Mouse (Mus musculus) stomach, embryonic 14.5 days (tissue): ENCODE measurements around the gene Nlgn3. TPM values are rescaled to one million over a fixed set of nuclear protein-coding genes. Genes with fewer than 3 reads are reported as not detected.

ENCODE experiments used
- ATAC-seq: fragments of 200-750 bp; cut with Nextera tagmentation; 2 replicates; pipeline ENCODE4 v1.8.0; 2017; ENCODE audit warnings: low read depth, moderate TSS enrichment; ENCODE audit not compliant: insufficient number of reproducible peaks, insufficient read depth, low FRiP score
- H3K27ac ChIP-seq: fragments of 300-500 bp; sonication (generic); 2 replicates; pipeline ENCODE4 v1.5.1; 2014; ENCODE audit warnings: mild to moderate bottlenecking, low read length, moderate library complexity, mixed read lengths
- H3K27me3 ChIP-seq: fragments of 300-500 bp; sonication (generic); 2 replicates; pipeline ENCODE4 v1.6.1; 2014; ENCODE audit warnings: low read length, control low read depth, mixed read lengths; ENCODE audit not compliant: control insufficient read depth, insufficient read depth
- H3K36me3 ChIP-seq: fragments of 300-500 bp; sonication (generic); 2 replicates; pipeline ENCODE4 v1.6.1; 2014; ENCODE audit warnings: mild to moderate bottlenecking, control low read depth, low read length, moderate library complexity, mixed read lengths; ENCODE audit not compliant: control insufficient read depth, insufficient read depth
- H3K4me1 ChIP-seq: fragments of 300-500 bp; sonication (generic); 2 replicates; pipeline ENCODE4 v1.6.1; 2014; ENCODE audit warnings: low read length, control low read depth, mixed read lengths; ENCODE audit not compliant: control insufficient read depth, insufficient read depth
- H3K4me2 ChIP-seq: fragments of 300-500 bp; sonication (generic); replicated peaks from 2 replicates; pipeline ENCODE4 v1.6.1; 2014; ENCODE audit warnings: low read depth, low read length, control low read depth
- H3K4me3 ChIP-seq: fragments of 300-500 bp; sonication (generic); 2 replicates; pipeline ENCODE4 v1.5.1; 2014; ENCODE audit warnings: low read depth, low read length, control low read depth
- H3K9ac ChIP-seq: fragments of 300-500 bp; sonication (generic); replicated peaks from 2 replicates; pipeline ENCODE4 v1.6.1; 2014; ENCODE audit warnings: low read depth, mild to moderate bottlenecking, control low read depth, low read length, moderate library complexity, mixed read lengths
- H3K9me3 ChIP-seq: fragments of 300-500 bp; sonication (generic); 2 replicates; pipeline ENCODE4 v1.6.1; 2016; ENCODE audit warnings: low read depth, low read length, control low read depth; ENCODE audit not compliant: control insufficient read depth
- WGBS: fragments of 180-500 bp; shearing (Covaris S2); extraction: QIAGEN DNeasy Blood & Tissue Kit; methylation state at CpG from one replicate; pipeline ENCODE4 v1.1.7; 2014; 5-methylcytosine and 5-hydroxymethylcytosine counted together
- polyA plus RNA-seq: library from polyadenylated mRNA; unstranded; fragments of >200 nt; fragmentation: Nextera tagmentation; extraction: Ambion mirVana; gene quantifications from 2 replicates; pipeline ENCODE4 v1.2.1, GENCODE M21; 2014

The Nlgn3 gene
- polyA plus RNA-seq, 1 experiment from 2014 or later: 10.5 TPM

DNA sequence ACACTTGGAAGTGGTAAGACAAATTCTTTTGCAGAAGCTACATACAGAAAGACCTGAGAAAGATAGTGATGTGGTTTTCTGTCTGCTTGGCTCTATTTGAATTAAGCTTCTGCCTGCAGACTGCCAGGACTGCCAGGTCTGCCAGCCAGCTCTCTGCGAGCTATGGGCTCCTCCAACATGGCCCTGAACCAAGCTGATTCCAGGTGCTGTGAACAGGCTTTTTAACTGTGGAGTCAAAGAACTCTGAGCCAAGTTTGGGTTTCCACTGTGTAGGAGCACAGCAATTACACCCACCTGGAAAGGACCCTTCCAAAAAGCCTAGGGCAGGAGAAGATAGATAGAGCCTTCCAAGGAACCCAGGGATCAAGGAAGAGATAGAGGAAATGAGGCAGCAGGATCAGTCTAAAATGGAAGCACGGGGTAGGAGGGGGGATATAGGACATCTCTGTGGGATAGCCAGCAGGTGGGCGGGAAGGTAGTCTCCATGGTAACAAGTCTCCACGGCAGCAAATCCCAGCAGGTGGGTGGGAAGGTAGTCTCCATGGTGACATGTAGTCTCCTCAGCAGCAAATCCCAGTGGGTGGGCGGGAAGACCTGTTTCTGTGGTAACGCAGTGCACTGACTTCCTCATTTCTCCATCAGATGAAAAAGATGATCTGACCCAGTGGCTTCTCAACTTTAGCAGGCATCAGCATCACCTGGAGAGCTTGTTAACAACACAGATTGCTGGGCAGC lies 14.8 kb downstream of the Nlgn3 start:
- H3K27ac ChIP-seq: no peak overlapping the region
- no peak overlapping the region for H3K4me2 ChIP-seq
- 56% methylated on average over 6 of the region's 6 CpGs for WGBS
- no peak overlapping the region for H3K9ac ChIP-seq
- H3K4me1 ChIP-seq: no peaks in the 10 kb centered on the region
- H3K4me3 ChIP-seq: no peak overlapping the region
- H3K27me3 ChIP-seq: no peaks in the 10 kb centered on the region
- H3K36me3 ChIP-seq: no peaks in the 10 kb centered on the region
- ATAC-seq: no peak
- H3K9me3 ChIP-seq: no peaks in the 10 kb centered on the region

DNA sequence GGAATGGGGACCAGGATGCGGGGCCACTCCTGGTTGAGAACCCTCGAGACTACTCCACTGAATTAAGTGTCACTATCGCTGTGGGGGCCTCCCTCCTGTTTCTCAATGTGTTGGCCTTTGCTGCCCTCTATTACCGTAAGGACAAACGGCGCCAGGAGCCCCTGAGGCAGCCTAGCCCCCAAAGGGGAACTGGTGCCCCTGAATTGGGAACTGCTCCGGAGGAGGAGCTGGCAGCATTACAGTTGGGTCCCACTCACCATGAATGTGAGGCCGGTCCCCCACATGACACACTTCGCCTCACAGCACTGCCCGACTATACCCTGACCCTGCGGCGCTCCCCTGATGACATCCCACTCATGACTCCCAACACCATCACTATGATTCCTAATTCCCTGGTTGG lies 20.8 kb downstream of the Nlgn3 start:
- Histone ChIP-seq H3K4me1 (no peaks in the 10 kb centered on the region), H3K27ac (no peak overlapping the region), H3K4me3 (no peak overlapping the region), H3K36me3 (no peaks in the 10 kb centered on the region), H3K4me2 (no peak overlapping the region), H3K9me3 (no peaks in the 10 kb centered on the region), H3K27me3 (no peaks in the 10 kb centered on the region), H3K9ac (no peak overlapping the region)
- no peak for ATAC-seq
- WGBS: 94% methylated on average over 12 of the region's 12 CpGs

DNA sequence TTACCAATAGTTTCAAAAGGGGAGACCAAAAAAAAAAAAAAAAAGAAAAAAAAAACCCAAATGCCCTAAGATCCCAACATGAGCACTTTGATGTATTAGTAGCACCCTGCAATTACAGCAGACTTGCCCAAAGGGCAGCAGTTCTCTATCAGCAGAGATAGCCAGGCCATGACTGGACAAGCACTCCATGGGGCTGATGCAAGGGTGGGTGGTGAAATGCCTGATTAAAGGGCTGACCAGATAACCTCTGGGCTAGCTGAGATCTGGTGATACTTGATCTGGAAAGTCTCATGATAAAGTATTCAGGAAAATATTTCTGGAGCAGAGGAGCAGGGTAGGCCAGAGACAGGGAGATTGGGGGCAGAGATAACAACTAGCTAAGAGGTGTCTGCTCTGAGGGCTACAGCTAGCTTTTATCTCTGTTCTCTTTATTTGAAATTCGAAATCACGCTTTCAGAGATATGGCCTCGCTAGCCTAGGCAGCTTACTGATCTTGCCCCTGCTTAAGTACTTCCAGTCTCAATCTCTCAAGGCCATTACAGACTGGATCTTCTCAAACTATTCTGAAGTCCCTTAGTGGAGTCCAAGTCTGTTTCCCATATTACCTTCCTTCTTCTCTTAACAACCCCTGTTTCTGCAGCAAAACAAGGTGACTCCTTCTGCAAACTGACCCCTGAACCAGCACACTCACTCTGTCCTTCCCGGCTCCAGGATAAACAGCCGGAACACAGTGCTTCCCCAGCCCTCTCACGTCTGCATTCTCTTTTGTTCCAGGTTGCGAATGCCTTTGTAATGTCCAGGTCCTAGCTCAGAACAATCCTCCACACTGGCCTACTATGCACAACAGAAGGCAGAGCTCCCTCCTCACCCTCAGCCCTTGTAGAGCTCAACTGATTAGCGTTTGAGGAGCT lies 27.3 kb downstream of the Nlgn3 start:
- H3K27ac ChIP-seq: no peak overlapping the region
- H3K4me3 ChIP-seq: no peak overlapping the region
- H3K36me3 ChIP-seq: no peaks in the 10 kb centered on the region
- no peaks in the 10 kb centered on the region for H3K9me3 ChIP-seq
- 52% methylated on average over 8 of the region's 8 CpGs for WGBS
- H3K4me2 ChIP-seq: no peak overlapping the region
- no peak overlapping the region for H3K9ac ChIP-seq
- ATAC-seq: no peak
- H3K4me1 ChIP-seq: no peaks in the 10 kb centered on the region
- no peaks in the 10 kb centered on the region for H3K27me3 ChIP-seq

DNA sequence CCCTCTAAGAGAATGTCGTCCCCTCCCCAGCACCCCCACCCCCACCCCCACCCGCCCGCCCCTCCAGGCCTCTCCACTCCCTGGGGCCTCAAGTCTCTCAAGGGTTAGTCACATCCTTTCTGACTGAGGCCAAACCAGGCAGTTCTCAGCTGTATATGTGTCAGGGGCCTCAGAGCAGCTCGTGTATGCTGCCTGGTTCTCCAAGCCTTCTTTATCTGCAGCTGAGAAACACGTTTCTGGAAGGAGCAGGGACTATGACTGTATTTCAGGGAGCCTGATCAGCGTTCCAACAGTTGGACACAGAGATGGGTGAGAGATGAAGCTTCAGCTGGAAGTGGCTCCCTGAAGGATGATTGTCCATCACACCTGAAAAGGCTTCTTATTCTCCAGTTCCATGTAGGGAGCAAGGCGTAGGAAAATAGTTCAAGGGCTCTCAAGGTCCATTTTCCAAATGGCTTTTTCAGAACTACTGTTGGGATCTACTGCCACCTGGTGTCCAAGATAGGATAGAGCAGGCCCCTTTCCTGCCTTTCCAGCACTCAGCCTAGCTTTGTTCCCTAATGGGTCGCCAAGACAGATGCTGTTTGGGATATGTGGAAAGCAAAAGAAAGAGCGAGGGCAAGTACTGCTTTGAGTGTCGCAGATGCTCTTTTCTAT lies 30.5 kb downstream of the Nlgn3 start:
- ATAC-seq: no peak
- no peak overlapping the region for H3K4me2 ChIP-seq
- no peaks in the 10 kb centered on the region for H3K36me3 ChIP-seq
- H3K4me1 ChIP-seq: no peaks in the 10 kb centered on the region
- WGBS: 25% methylated on average over 10 of the region's 10 CpGs
- no peak overlapping the region for H3K4me3 ChIP-seq
- no peak overlapping the region for H3K27ac ChIP-seq
- no peaks in the 10 kb centered on the region for H3K27me3 ChIP-seq
- H3K9me3 ChIP-seq: no peaks in the 10 kb centered on the region
- no peak overlapping the region for H3K9ac ChIP-seq

DNA sequence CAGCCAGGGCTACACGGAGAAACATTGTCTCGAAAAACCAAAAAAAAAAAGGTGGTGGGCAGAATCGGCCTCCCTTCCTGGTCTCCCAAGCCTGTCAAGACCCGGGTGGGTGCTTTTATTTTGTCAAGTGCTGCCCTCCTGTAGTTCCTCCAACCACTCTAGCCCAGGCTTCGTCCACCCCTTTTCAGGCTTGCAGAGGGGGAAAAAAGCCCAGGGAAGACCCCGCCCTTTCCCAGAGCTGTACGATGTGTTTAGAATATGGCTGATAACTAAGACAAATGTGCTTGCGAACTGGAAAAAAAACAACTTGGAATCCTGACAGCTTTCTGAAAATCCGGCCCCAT lies 33.0 kb downstream of the Nlgn3 start:
- peak overlapping the region; percentile 11; the same call in 1 of the 2 replicates for H3K4me3 ChIP-seq
- H3K4me1 ChIP-seq: no peaks in the 10 kb centered on the region
- no peaks in the 10 kb centered on the region for H3K36me3 ChIP-seq
- ATAC-seq: peak; percentile 43
- no peaks in the 10 kb centered on the region for H3K9me3 ChIP-seq
- peak overlapping the region; percentile 92 for H3K27ac ChIP-seq
- no peak overlapping the region for H3K9ac ChIP-seq
- H3K27me3 ChIP-seq: no peaks in the 10 kb centered on the region
- WGBS: 38% methylated on average over 9 of the region's 9 CpGs
- peak overlapping the region; percentile 35; the same call in 1 of the 2 replicates for H3K4me2 ChIP-seq

DNA sequence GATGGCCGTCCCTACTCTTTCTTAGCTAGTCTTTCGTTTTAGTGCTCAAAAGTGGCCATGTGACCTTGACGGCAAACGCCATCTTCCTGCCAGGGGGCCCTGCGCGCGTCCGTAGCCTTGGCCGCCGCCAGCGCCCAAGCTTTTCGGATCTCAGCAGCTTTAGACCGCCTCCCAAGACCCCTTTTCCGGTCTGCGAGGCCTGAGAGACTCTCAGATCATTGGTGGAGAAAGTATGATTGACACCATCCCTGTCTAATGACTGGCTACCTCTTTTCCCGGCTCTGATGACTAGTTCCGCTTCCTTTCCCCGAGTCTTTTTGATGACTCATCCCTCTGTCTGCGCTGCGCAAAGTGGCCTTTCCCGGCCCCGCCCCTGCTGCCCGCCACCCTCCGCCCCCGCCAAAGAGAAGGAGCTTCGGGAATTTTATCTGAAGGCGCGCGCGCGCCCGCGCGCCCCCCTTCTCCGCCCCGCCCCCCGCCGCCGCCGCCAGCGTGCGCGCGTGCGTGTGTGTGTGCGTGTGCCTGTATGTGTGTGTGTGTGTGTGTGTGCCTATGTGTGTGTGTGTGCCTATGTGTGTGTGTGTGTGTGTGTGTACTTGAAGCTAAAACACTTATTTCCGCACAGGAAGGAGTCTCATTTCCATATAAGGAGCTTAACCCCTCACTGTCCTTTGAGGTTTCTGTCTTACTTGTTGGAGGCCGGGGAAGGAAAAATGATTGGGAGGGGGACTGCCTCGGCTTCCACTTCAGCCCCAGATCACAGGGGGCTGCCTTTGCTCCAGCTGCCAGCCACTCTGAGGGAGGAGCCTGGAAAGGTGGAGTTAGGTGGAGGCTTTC lies 33.6 kb downstream of the Nlgn3 start:
- Histone ChIP-seq H3K9ac (no peak overlapping the region; the same call in 1 of the 2 replicates), H3K27me3 (no peaks in the 10 kb centered on the region), H3K4me1 (no peaks in the 10 kb centered on the region), H3K27ac (peak overlapping the region; percentile 92), H3K4me3 (peak overlapping the region; percentile 24; the same call in 1 of the 2 replicates), H3K9me3 (no peaks in the 10 kb centered on the region), H3K4me2 (peak overlapping the region; percentile 50), H3K36me3 (no peaks in the 10 kb centered on the region)
- 22% methylated on average over 45 of the region's 49 CpGs for WGBS
- ATAC-seq: peak; percentile 96

DNA sequence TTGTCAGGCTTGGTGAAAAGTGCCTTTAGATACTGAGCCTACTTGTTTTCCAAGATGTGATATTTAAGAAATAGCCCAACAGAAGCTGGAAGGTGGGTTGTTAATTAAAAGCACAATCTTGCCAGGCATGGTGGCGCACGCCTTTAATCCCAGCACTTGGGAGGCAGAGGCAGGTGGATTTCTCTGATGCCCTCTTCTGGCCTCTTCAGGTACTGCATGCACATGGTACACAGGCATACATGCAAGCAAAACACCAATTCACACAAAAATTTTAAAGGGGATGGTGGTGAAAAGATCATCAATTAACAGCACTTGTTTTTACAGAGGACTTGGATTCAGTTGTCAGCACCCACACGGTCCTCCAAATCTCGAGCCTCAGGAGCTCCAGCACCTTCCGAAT lies 35.6 kb downstream of the Nlgn3 start:
- Histone ChIP-seq H3K4me2 (no peak overlapping the region), H3K4me1 (no peaks in the 10 kb centered on the region), H3K27ac (no peak overlapping the region), H3K9me3 (no peaks in the 10 kb centered on the region), H3K9ac (no peak overlapping the region), H3K27me3 (no peaks in the 10 kb centered on the region), H3K36me3 (no peaks in the 10 kb centered on the region), H3K4me3 (no peak overlapping the region)
- ATAC-seq: no peak
- WGBS: 88% methylated on average over 5 of the region's 5 CpGs

DNA sequence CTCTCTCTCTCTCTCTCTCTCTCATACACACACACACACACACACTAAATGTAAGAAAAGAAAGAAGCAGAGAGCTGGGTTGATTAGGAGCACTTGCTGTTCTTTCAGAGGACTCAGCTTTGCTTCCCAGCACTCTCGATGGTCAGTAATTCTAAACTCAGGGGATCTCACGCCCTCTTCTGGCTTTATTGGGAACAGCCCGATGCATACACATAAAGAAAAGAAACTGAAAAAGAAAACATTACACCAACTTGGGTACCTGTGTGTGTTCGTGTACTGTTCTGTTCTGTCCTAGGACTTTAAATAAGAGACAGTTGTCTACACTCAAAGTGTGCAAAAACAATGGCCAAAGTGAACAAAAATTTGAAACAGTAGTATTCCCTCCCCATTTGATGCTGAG lies 39.7 kb downstream of the Nlgn3 start:
- Histone ChIP-seq H3K27ac (no peak overlapping the region), H3K4me1 (no peaks in the 10 kb centered on the region), H3K9me3 (no peaks in the 10 kb centered on the region), H3K9ac (no peak overlapping the region), H3K4me2 (no peak overlapping the region), H3K4me3 (no peak overlapping the region), H3K27me3 (no peaks in the 10 kb centered on the region), H3K36me3 (no peaks in the 10 kb centered on the region)
- no peak for ATAC-seq
- WGBS: 43% methylated on average over 4 of the region's 4 CpGs
